Mouse (Mus musculus): Measurements from ENCODE around the gene Sowahb. TPM values are rescaled to one million over a fixed set of nuclear protein-coding genes. Genes with fewer than 3 reads are reported as not detected.
"Not testable (repeated sequence)": the region's sequence is repeated elsewhere in the genome, so short reads cannot be mapped to it uniquely, and the experiment has no call there.

The Sowahb gene
- total and polyA plus RNA-seq, 3 experiments, result 0.07 TPM; not detected in 2

DNA sequence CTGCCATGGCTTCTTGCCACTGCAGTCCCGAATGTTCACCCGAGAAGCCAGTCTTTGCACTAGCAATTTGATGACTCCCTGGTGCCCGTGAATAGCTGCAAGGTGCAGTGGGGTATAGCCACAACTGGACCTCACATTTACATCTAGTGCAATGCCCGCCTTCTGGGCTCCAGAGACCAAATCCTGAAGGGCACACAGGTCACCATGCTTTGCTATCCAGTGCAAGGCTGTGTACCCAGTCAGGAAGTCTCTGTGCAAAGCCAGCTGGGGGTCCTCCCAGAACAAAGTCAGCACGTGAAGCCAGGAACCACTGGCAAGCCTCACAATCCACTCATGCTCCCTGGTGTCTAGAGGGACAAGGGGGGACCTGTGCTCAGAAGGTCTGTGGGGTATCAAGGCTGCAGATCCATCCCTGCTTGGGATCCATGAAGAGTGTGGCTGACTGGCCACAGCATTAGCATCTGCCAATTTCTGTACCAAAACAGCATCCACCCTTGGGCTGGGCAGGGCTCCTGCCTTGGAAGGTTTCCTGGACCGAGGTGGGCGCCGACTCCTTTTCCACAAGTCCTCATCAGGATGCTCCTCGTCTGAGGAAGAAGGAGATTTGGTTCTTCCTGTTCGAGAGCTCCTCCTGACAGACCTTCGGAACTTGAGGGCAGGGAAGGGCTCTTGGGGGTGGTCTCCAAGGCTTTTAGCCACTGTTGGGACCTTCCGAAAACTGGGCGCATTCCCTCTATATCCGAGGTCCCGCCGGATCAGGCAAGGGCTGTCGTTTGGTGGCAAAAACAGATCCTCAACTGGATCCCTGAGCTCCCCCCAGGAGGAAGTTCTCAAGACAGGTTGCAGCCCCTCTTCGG, 1.8 kb downstream of the Sowahb start:
- no peak for DNase-seq

DNA sequence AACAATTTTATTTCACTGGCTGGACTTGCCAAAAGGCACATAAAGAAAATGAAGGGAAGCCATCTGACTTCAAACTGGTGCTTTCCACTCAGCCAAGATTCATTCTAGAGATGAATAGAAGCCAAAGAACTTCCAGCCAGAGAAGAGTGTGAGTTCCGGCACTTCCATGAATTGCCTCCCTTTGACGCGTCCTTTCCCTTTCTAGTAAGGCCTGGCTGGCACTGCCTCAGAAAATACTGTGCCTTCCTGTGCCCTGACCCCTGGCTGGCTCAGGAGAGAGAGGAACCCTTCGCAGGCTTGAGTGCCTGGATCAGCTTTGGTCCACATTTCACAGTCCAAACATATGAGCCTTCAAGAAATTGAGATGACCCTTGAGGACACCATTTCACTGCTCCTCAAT, 2.8 kb downstream of the Sowahb start:
- no peak for DNase-seq

DNA sequence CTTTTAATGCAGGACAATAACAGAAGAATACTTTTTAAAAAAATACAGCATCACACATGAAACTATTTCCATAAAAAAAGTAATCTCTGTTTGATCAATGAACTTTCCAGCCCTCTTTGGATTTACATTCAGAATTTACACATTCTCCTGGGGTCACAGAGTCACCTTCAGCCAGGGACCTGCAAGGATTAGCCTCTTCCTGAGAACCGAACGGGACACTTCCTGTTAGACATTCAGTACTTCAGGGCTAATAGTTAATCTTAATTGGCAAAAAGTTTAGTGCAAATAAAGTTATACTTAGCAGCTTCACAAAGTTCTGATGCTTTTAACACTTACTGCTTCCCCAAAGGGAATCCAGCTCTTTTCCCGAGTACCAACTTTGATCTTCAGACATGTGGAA, 3.5 kb downstream of the Sowahb start:
- no peak for DNase-seq

DNA sequence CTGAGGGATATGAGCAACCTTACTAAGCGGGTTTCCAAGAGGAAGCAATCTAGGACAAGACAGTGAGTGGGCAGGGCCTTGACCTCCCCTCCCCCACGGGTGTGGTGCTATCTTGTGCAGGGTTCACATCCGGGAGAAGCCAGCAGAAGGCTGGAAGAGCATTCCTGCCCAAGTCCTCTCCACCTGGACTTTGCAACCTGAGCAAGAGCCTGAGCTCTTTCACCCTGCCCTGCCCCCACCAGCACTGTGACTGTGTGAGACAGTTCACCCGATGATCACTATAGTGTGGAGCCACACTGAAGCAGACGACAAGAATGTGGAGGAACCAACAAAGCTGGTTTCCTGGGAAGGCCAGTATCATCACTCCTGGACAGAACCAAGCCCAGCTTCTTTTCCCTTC, 4.7 kb downstream of the Sowahb start:
- no peak for DNase-seq

DNA sequence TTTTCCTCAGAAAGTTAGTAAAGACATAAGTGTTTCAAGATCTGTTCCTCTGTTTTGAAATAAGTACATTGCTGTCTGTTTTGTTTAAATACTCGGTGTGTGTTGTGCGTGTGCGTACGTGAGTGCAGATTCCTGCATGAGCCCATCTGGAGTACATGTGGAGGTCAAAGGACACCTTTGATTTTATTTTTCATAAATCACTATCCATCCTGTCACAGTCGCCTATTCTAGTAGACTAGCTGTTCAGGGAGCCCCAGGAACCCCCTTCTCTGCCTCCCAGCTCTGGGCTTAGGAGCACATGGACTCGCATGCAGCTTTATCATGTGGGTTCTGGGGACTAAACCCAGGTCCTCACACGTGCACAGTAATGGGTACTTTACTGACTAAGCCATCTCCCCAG, 8.6 kb downstream of the Sowahb start:
- no peak for DNase-seq

DNA sequence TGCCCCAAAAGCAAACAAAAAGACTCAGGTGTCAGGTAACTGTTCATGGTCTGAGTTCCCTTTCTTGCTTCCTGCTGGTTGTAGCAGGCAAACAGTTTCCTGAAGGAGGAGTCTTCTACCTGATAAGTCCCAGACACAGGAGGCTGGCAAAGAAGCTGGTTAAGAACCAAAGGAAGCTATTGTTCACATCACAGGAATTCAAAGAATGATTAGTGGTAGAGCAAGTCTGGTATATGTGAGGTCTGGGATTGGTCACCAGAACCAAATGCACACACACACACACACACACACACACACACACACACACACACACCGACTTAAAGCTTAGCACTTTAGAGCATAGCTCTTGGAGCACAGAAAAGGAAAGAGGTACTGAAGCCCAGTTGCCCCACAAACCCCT, 9.5 kb downstream of the Sowahb start:
- no peak for DNase-seq

DNA sequence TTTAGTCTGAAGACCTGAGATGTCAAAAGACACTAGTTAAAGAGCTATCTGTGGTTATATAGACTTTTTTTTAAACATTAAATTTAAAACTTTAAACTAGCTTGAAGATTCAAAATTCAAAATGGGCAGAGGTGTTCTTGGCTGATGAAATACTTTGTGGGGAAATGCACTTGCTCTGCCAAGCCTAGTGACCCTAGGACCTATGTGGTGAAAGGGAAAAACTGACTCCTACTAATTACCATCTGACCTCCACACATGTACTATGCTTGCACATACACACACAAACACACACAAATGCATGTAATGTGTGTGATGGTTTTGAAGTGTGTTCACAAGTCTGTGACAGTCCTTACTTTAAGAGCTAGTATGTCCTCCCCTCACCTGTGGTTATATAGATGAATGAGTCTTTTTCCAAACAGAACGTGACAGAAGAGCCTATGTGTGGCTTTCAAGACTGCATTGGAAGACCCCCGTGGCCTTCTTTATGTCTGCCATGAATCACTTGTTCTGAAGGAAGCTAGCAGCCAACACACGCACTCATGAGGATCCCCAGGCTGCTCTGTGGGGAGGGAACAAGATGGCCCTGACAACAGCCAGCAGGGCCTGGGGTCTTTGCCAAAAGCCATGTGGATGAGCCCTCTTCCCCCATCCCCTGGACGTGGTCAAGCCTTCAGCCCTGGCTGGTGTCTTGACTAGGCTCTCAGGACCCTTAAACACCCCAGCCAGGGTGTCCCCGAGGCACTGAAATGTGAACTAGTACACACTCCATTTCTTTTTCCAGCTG, 11.5 kb downstream of the Sowahb start:
- DNase-seq, result no peak

DNA sequence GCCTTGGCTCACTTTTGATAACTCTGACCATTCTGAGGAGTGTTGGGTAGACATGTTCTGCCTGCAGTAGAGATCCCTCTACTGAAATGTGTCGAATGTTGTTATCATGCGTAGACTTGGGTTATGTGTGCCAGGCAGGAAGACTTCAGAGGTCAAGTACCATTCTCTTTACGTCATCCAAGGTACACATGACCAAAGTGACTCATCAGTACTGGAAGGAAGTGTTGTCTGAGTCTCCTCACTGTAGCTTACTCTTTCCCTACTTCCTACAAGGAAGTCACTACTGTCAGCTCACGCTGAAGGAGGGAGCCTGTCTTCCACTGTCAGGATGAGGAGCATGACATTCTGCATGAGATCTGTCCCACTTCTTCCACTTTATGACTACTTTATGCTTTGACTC, 12.2 kb downstream of the Sowahb start:
- DNase-seq, result no peak

DNA sequence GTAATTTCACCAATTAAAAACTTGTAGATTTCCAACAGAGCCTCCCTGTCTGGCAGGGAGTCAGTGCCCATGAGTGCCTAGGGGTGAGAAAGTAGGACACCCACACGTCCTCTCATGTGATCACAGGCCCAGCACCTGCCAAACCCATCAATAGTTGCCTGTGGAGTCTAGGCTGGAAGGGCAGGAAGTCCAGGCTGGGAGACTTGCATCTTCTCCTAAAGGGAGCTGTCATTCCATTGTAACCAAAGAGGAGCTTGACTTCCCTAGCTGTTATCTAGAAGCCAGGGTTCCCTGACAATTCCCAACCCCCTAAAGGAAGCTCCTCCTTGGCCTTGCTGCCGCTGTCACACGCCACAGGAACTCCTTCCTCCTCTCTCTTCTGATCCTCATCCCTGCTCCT, 14.0 kb downstream of the Sowahb start:
- DNase-seq, result no peak

DNA sequence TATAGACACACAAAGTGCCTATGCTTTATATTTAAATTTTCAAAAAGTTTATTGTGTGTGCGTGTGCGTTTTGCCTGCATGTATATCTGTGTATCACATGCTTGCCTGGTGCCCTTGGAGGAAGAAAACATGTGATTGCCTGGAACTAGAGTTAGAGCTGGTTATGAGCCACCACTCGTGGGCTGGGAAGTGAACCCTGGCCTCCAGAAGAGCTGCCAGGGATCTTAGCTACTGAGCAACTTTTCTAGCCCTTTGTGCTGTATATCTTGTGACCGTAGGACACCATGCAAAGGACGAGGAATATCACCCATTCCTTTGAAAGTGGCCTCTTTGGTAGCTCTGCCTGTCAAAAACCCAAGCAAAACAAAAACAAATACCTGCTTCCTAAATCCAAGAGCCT, 14.4 kb downstream of the Sowahb start:
- no peak for DNase-seq

DNA sequence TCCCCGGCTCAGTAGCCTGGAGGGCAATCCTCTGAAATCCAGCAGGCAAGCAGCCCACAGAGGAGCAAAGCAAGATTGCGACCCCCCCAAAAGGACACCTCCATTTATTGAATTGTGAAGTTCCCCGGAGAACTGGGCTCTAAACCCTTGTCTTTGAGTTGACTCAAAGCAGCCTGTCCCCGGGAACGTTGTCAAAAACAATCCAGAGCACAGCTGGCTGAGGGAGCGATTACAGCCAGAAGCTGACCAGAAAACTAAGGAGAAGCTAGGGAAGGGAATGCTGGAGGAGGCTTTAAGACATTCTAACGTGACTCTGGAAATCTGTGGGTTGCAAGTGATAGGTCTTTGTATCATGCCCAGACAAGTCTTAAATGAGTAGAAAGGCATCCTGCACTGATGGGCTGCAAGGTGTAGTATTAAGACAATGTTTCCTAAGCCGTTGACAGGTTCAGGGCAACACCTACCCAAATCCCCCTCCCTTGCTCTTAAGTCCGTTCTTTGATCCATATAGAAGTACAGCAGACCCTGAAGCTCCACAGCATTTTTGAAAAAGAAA, 17.6 kb downstream of the Sowahb start:
- DNase-seq, result no peak

DNA sequence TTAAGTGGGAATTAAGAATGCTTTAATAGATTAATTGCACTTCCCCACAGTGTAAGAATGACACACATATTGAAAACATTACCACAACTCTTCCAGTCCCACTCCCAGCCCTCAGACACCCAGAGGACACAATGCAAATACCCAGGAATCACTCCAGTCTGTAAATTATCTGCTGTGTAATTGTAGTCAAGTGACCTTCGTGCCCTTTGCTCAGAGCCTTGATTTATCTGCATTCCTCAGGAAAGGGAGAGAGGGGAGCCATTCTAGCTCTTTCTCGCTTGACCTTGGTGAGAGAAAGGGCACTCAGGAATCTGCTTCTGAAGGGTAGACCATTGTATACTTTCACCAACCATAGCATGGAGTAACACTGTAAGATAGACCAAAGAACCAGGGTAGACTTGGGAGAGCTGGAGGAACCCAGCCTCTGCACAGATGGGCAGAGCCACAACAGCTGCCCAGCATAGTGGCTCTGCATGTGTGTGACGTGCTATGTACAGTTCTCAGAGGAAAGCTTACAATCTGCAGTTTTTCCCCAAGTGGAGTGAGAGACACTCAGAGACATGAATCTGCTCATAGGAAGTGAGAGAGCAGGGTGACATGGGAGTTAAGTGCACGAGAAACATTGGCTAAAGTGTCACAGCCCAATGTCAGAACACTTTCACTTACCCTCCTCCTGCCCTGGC, 18.2 kb downstream of the Sowahb start:
- DNase-seq, result no peak

DNA sequence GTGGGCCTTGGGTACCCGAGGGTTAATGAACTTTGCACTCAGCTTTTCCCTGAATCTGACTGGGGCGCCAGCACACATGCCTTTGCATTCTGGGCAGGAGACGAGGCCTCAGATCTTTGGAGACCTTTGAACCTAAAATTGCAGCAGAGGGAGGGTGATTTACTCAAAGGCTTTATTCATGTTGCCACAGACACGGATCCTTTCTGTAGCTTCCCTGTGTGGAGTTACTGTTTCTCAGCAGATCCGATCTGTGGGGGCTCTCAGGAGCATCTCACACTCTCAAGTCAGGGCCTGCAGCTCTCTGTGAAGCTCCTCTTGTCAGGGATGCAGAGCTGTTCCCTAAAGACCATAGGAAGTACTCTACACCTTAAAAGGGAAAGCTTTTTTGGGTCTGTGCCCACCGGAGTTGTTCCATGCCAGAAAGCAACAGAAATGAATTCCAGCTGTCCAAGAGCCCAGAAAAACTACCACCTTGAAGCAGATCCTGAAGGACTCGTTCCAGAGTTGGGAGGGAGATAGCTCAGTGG, 20.0 kb downstream of the Sowahb start:
- DNase-seq, result peak; percentile 60

DNA sequence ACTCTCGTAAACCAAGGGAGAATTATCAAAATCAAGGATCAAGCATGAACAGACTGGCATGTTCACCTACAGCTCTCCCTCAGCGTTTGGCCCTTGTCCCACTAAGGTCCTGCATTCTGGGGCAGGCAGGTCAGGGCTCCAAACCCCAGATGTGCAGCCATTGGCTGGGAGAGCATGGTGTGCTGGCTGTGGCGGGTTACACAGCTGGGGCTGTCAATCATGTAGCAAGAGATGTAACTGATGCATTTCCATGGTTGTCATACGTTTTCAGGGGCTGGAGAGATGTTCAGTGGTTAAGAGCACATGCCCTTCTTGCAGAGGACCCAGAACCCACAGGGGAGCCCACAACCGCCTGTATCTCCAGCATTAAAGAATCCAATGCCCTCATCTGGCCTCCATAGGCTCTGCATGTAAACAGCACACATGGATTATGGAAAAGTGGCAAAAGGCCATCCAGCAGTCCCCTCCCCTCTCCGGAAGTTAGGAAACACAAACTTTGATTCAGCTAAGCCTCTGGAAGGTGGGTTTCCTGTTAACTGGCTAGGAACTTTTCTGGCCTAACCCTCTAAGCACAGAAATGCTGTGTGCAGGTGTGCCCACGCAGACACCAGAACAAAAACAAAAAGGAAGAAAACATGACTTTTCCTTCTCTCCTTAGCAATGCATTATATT, 22.6 kb downstream of the Sowahb start:
- DNase-seq, result no peak

DNA sequence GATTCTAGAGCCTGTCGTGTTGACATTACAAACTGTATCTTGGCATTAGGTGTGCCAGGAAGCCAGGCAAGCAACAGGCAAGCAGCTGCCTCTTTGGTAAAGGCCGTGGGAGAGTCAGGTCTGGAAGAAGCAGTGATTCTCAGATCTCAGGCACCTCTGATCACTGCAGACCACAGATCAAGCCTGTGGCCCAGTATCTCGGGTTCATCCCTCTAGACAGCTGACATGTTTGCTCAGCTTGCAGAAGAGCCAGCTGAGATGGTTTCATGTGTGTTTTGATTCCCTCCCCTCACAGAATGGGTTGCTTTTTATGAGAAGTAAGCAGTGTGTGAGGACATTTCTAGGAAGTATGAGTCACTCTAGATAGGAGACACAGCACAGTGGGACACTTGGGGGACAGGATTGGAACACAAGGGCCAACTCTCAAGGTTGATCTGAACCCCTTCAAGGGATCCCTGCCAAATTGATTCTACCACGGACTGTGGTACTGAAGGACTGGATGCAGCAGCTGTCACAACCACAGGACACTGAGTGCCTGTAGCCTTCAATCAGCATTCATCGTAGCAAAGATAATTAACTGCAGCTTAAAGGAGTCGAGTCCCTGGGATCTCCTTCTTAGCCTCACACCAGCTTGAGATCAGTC, 24.7 kb downstream of the Sowahb start:
- peak; percentile 35 for DNase-seq

DNA sequence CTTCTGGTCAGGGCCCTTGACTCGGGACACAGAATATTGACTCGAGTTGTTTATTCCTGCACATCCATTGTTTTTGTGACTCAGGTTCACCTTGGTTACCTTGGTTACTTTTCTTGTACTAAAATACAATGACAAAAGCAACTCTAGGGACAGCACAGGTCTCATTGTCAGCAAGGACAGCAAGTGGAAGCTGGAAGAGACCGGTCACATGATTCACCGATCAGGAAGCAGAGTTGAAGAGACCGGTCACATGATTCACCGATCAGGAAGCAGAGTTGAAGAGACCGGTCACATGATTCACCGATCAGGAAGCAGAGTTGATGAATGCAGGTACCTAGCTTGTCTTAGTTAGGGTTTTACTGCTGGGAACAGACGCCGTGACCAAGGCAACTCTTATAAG, 25.6 kb downstream of the Sowahb start:
- DNase-seq, result not testable (repeated sequence)

DNA sequence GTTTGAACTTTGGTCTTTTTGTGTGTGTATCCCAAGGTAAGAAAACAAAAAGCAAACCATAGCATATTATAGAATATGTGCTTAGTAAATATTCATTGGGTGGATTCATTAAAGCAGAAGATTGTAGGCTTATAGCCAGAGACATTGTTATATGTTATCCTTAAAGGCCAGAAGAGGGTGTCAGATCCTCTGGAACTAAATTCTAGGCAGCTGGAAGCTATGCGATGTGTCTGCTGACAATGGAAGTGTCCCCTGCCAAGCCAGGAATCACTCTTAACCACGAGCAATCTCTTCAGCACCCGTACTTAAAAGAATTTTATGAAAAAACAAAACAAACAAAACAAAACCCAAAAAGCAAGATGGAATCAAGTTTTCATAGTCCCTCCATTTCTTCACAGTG, 27.1 kb downstream of the Sowahb start:
- DNase-seq, result no peak

DNA sequence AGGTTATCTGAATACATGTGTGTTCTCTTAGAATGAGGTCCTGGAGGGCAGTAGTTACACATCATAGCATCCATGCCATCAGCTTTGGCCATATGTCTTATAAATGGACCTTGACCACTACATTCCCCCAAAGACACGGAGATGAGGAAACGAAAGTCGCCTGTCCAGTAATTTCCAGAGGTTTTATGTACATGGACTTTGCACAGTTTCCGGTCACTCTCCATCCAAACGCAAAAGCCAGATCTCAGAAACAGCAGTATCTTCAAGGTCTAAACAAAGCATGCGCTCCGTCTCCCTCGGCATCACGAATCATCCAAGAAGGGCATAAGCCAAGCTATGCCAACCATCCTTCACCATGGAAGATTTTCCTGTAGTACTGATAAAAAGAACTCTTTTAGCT, 36.6 kb downstream of the Sowahb start:
- no peak for DNase-seq

DNA sequence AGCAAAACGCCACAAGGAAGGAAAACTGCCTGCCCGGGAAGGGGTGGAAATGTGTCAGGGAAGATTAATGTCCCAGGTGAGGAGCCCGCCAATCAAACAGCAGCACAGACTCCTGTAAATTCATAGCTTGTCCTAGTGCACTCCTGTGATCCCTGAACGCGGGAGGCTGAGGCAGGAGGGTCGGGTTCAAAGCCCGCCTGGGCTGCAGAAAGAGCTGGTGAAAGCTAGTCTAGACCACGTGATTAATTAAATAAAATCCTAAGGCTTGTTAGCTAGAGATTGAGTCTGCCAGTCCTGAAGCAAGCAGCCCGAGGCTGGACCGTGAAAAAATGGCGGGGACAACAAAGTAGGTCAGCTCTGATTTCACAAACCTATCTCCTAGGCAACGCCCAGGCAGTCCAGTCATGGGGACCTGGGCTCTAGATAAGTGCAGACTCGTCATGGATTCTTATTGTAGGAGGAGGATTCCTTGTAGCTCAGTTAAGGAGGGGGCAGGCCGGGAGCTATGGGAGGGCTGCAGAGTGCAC, 38.9 kb downstream of the Sowahb start:
- DNase-seq, result peak; percentile 86

DNA sequence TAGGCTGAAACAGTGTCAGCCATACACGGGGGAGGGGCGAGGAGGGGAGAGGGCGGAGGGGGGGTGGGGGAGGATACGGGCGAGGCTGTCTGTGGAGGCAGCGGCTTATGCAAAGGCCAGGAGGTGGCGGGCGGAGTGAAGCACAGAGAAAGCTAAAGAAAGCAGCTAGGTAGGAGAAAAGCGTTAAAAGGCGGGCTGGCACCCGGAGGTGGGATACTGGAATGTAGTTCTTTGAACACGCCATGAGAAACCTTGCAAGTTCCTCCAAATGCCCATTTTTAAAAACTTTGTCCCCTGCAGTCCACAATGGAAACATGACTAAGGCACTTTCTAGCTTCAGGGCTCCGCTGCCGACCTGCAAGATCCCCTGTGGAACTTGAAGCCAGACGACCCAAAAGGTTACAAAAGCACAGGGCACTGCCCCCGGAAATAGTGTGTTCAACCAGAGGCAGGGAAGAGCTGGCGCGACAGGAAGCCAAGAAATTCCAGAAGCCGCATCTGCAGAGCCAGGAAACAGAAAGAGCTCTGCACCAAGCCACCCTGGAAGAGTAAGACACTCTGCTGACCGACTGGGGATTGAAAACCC, 39.5 kb downstream of the Sowahb start:
- peak; percentile 74 for DNase-seq

DNA sequence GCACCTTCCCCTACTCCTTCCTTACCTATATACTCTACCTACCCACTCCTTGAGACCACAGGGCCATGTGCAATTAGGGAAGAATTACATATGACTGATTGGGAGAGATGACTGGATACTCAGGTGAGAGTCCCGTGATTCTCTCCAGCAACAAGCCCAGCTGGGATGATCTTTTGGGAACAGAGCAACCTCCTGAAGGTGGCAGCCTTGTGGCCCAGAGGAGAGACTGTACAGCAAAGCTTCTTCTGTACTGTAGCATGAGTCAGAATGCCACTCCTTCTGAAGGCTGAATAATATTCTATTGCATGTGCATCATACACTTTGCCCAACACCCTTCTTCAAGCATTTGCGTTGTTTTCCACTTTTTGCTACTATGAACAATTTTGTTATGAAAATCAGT, 42.2 kb downstream of the Sowahb start:
- DNase-seq, result peak; percentile 19
